ENCODE assay signal across 8 mouse cellular contexts in genomic region chr17:15376494-15377181, GRCm38 (mm10). TPM values are rescaled to one million over a fixed set of nuclear protein-coding genes. Genes with fewer than 3 reads are reported as not detected.
DNase-seq lines count a peak whose midpoint lies in the region; ATAC-seq and TF ChIP-seq lines count a peak whose summit lies in the region.

Gene Dll1, minus strand, starts transcription at chr17:15376872.

- H3K9ac ChIP-seq in liver, adult 2 months (ENCODE audit: low read depth, low read length), result peak within 1 kb of the TSS; percentile 93
- peak within 1 kb of the TSS; percentile 49 for H3K9ac ChIP-seq in liver, embryonic 13.5 days
- peak within 1 kb of the TSS; percentile 52; the same call in 1 of the 2 replicates for H3K9ac ChIP-seq in stomach, embryonic 15.5 days

- peak; percentile 30 for DNase-seq in adrenal gland, adult 8-10 months
- DNase-seq in adrenal gland, postnatal 10 days, result no peak
- DNase-seq in liver, adult 2 months (ENCODE audit: extremely low read depth, low read depth, low spot score), result peak; percentile 17
- DNase-seq in liver, result no peak
- DNase-seq in embryo, embryonic 11 days, result peak; percentile 83
- peak; percentile 34 to 35 for DNase-seq in heart, postnatal 10 days
- DNase-seq in liver, embryonic 13.5 days, result no peak

- H3K9me3 ChIP-seq in liver, embryonic 13.5 days (replicated peaks), result no peaks in the 10 kb centered on the region
- H3K9me3 ChIP-seq in stomach, embryonic 15.5 days, result no peaks in the 10 kb centered on the region

- no peak for ATAC-seq in liver, embryonic 13.5 days (ENCODE audit: low read depth)
- ATAC-seq in stomach, embryonic 15.5 days (ENCODE audit: insufficient read depth, low FRiP score, low read depth), result no peak

- H3K27ac ChIP-seq in liver, adult 2 months (replicated peaks; ENCODE audit: insufficient read depth, low read depth, low read length), result peak within 1 kb of the TSS; percentile 74
- peak within 1 kb of the TSS; percentile 68; the same call in 1 of the 2 replicates for H3K27ac ChIP-seq in liver, embryonic 13.5 days
- H3K27ac ChIP-seq in stomach, embryonic 15.5 days, result peak within 1 kb of the TSS; percentile 69; the same call in 1 of the 2 replicates

- 7% methylated on average over 36 of the region's 36 CpGs for WGBS in liver, adult 2 months
- WGBS in liver, embryonic 13.5 days (ENCODE audit: insufficient replicate concordance), result 2% methylated on average over 36 of the region's 36 CpGs
- under 1% methylated on average over 36 of the region's 36 CpGs for WGBS in stomach, embryonic 15.5 days

- no peaks in the 10 kb centered on the region for H3K36me3 ChIP-seq in liver, adult 2 months (ENCODE audit: control insufficient read depth, insufficient read depth, low read length)
- H3K36me3 ChIP-seq in liver, embryonic 13.5 days, result no peaks in the 10 kb centered on the region
- no peaks in the 10 kb centered on the region for H3K36me3 ChIP-seq in stomach, embryonic 15.5 days

- peaks cover 34% of the 10 kb centered on the region for H3K4me1 ChIP-seq in liver, adult 2 months (ENCODE audit: control insufficient read depth, insufficient read depth, low read length)
- H3K4me1 ChIP-seq in liver, embryonic 13.5 days (replicated peaks), result peaks cover 35% of the 10 kb centered on the region
- H3K4me1 ChIP-seq in stomach, embryonic 15.5 days, result peaks cover 35% of the 10 kb centered on the region

- peak within 1 kb of the TSS; percentile 70 for H3K4me2 ChIP-seq in liver, embryonic 13.5 days
- peak within 1 kb of the TSS; percentile 99 for H3K4me2 ChIP-seq in stomach, embryonic 15.5 days

- TF ChIP-seq CTCF in liver, adult 2 months (IDR thresholded peaks at IDR 0.05; ENCODE audit: low read depth, low read length), result no peak

- H3K4me3 ChIP-seq in liver, adult 2 months (ENCODE audit: insufficient read depth, low read depth, low read length), result peak within 1 kb of the TSS; percentile 84
- H3K4me3 ChIP-seq in liver, embryonic 13.5 days (replicated peaks), result peak within 1 kb of the TSS; percentile 57
- peak within 1 kb of the TSS; percentile 63 for H3K4me3 ChIP-seq in stomach, embryonic 15.5 days (replicated peaks)

- intact Hi-C loops in heart, postnatal 10 days (cut with DNase I), result loop anchor here (1.0 to 2.0 kb wide), 3 partner anchors 92 to 307 kb away; no protein-coding TSS in a partner anchor

- no peaks in the 10 kb centered on the region for H3K79me2 ChIP-seq in liver, adult 2 months (ENCODE audit: control insufficient read depth, insufficient read depth, low read length)

- H3K27me3 ChIP-seq in liver, adult 2 months (ENCODE audit: control insufficient read depth, insufficient read depth, low read length), result no peaks in the 10 kb centered on the region
- peaks cover 99% of the 10 kb centered on the region for H3K27me3 ChIP-seq in liver, embryonic 13.5 days
- H3K27me3 ChIP-seq in stomach, embryonic 15.5 days (replicated peaks), result peaks cover 22% of the 10 kb centered on the region

- TF ChIP-seq POLR2A in liver, adult 2 months (IDR thresholded peaks at IDR 0.05; ENCODE audit: extremely low read depth, insufficient read depth, low read length), result no peak

RNA-seq across cellular contexts. Expression of gene Dll1, which starts in this region (rescaled TPM):
- total RNA-seq in adrenal gland, adult 8-10 months (2022), result 1 to 10 TPM; 3.5 to 6.7 (median 4.5) TPM
- total RNA-seq in adrenal gland, postnatal 10 days (2021), result 10 to 100 TPM in 1 of 2 experiments, 1 to 10 TPM in 1; 7.1 to 10.5 TPM
- 4.0 and 4.6 TPM in 2 replicates for total RNA-seq in liver, adult 2 months (2014; rRNA removed)
- 6.9 and 7.1 TPM in 2 replicates for polyA plus RNA-seq in liver, adult 2 months (2012; rRNA removed)
- 1 to 10 TPM; 8.4 to 8.5 TPM for total RNA-seq in heart, postnatal 10 days (2021)
- 1.1 and 1.3 TPM in 2 replicates for polyA plus RNA-seq in liver, embryonic 13.5 days (2015; fragmentation: Nextera tagmentation; extraction: Ambion mirVana)
- 14.2 and 16.0 TPM in 2 replicates for polyA plus RNA-seq in stomach, embryonic 15.5 days (2015; fragmentation: Nextera tagmentation; extraction: Ambion mirVana)

Comparison
In these comparisons a context has a peak if more than half of its experiments do, and no peak if none do; other contexts are left out.
1. DNase-seq: peak in adrenal gland, adult 8-10 months (single experiment), liver, adult 2 months (single experiment), embryo, embryonic 11 days (single experiment) and heart, postnatal 10 days (2 of 2); none in adrenal gland, postnatal 10 days (single experiment), liver (single experiment) and liver, embryonic 13.5 days (single experiment).
2. Peak in every context shown above with its lines, with median percentiles within 50 percentile points of each other: H3K27ac ChIP-seq, H3K4me3 ChIP-seq and H3K9ac ChIP-seq.